Comparison of ENCODE assay signal across 8 mouse cellular contexts in the genomic region with DNA sequence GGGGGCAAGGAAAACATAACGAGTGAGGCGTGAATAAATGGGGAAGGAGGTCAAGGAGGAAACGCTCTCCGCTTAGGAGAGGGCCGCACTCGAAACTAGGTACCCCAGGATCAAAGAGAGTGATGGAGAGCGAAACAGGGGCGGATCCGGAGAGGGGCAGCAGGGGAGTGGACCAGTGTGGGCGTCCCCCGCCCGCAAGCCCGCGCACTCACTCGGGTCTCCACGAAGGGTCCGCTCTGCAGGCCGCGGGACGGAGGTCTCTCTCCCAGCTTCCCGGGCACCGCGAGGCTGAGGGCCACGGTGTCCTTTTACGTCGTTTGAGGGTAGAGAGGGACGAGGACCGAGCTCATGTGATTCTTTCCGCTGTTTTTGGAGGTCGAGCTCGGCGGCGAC. TPM values are rescaled to one million over a fixed set of nuclear protein-coding genes. Genes with fewer than 3 reads are reported as not detected.
DNase-seq lines count a peak whose midpoint lies in the region; ATAC-seq and TF ChIP-seq lines count a peak whose summit lies in the region.

No protein-coding gene starts in this region.

- peak overlapping the region; percentile 97 for H3K4me3 ChIP-seq in lung, embryonic 14.5 days (ENCODE audit: low read depth, low read length)
- peak overlapping the region; percentile 89 for H3K4me3 ChIP-seq in embryonic facial prominence, embryonic 13.5 days
- peak overlapping the region; percentile 94 for H3K4me3 ChIP-seq in hindbrain, embryonic 14.5 days (replicated peaks; ENCODE audit: low read length)
- H3K4me3 ChIP-seq in megakaryocyte, embryonic 14.5 days (replicated peaks): peak overlapping the region; percentile 100

- peaks cover 20% of the 10 kb centered on the region; the same call in 1 of the 2 replicates for H3K36me3 ChIP-seq in lung, embryonic 14.5 days (ENCODE audit: insufficient read depth)
- H3K36me3 ChIP-seq in embryonic facial prominence, embryonic 13.5 days: peaks cover 14% of the 10 kb centered on the region
- no peaks in the 10 kb centered on the region; the same call in 1 of the 2 replicates for H3K36me3 ChIP-seq in hindbrain, embryonic 14.5 days (replicated peaks; ENCODE audit: control insufficient read depth, insufficient read depth)
- H3K36me3 ChIP-seq in megakaryocyte, embryonic 14.5 days (replicated peaks; ENCODE audit: low read length): peaks cover 22% of the 10 kb centered on the region

- DNase-seq in lung, embryonic 14.5 days: peak; percentile 63
- DNase-seq in lung, postnatal 25 days (ENCODE audit: low spot score): no peak
- DNase-seq in hindbrain, embryonic 14.5 days (ENCODE audit: low spot score): no peak
- no peak for DNase-seq in gastrocnemius, postnatal 10 days
- DNase-seq in left cerebral cortex, adult 11 months (ENCODE audit: low spot score): no peak
- no peak for DNase-seq in frontal cortex, postnatal 14 days (ENCODE audit: low spot score in 2 of 2)

- H3K4me1 ChIP-seq in lung, embryonic 14.5 days (ENCODE audit: insufficient read depth): no peaks in the 10 kb centered on the region
- H3K4me1 ChIP-seq in embryonic facial prominence, embryonic 13.5 days: peaks cover 15% of the 10 kb centered on the region
- H3K4me1 ChIP-seq in hindbrain, embryonic 14.5 days (replicated peaks; ENCODE audit: control insufficient read depth, insufficient read depth, low read length): peaks cover 21% of the 10 kb centered on the region
- peaks cover 52% of the 10 kb centered on the region for H3K4me1 ChIP-seq in megakaryocyte, embryonic 14.5 days

- ATAC-seq in lung, embryonic 14.5 days (ENCODE audit: insufficient read depth): peak; percentile 16; the same call in 1 of the 2 replicates
- no peak for ATAC-seq in embryonic facial prominence, embryonic 13.5 days (ENCODE audit: insufficient number of reproducible peaks, insufficient read depth, low FRiP score, low TSS enrichment, low read depth)
- no peak for ATAC-seq in hindbrain, embryonic 14.5 days (ENCODE audit: low FRiP score)

- H3K9ac ChIP-seq in lung, embryonic 14.5 days: peak overlapping the region; percentile 88
- peak overlapping the region; percentile 94 for H3K9ac ChIP-seq in embryonic facial prominence, embryonic 13.5 days
- peak overlapping the region; percentile 86 for H3K9ac ChIP-seq in hindbrain, embryonic 14.5 days

- H3K4me2 ChIP-seq in lung, embryonic 14.5 days: peak overlapping the region; percentile 99
- H3K4me2 ChIP-seq in embryonic facial prominence, embryonic 13.5 days: peak overlapping the region; percentile 87
- peak overlapping the region; percentile 98 for H3K4me2 ChIP-seq in hindbrain, embryonic 14.5 days (replicated peaks)

- WGBS in lung, embryonic 14.5 days: under 1% methylated on average over 33 of the region's 33 CpGs
- WGBS in embryonic facial prominence, embryonic 13.5 days: under 1% methylated on average over 33 of the region's 33 CpGs
- 0% methylated on average over 33 of the region's 33 CpGs for WGBS in hindbrain, embryonic 14.5 days

- peak overlapping the region; percentile 97 for H3K27ac ChIP-seq in lung, embryonic 14.5 days (ENCODE audit: low read depth)
- peak overlapping the region; percentile 97 for H3K27ac ChIP-seq in embryonic facial prominence, embryonic 13.5 days
- peak overlapping the region; percentile 97 for H3K27ac ChIP-seq in hindbrain, embryonic 14.5 days

- no peak for TF ChIP-seq CTCF in lung, embryonic 14.5 days (IDR thresholded peaks at IDR 0.05; ENCODE audit: low read depth)

- no peaks in the 10 kb centered on the region for H3K9me3 ChIP-seq in lung, embryonic 14.5 days (ENCODE audit: low read depth, low read length)
- H3K9me3 ChIP-seq in embryonic facial prominence, embryonic 13.5 days: no peaks in the 10 kb centered on the region
- no peaks in the 10 kb centered on the region for H3K9me3 ChIP-seq in hindbrain, embryonic 14.5 days (ENCODE audit: control insufficient read depth, low read length)
- no peaks in the 10 kb centered on the region for H3K9me3 ChIP-seq in megakaryocyte, embryonic 14.5 days

- H3K27me3 ChIP-seq in lung, embryonic 14.5 days (ENCODE audit: insufficient read depth, low read length): no peaks in the 10 kb centered on the region
- H3K27me3 ChIP-seq in embryonic facial prominence, embryonic 13.5 days: no peaks in the 10 kb centered on the region
- H3K27me3 ChIP-seq in hindbrain, embryonic 14.5 days (ENCODE audit: control insufficient read depth, insufficient read depth, low read length): no peaks in the 10 kb centered on the region
- no peaks in the 10 kb centered on the region for H3K27me3 ChIP-seq in megakaryocyte, embryonic 14.5 days (replicated peaks)

RNA-seq across cellular contexts. Expression of gene Tob2, which starts 0.9 kb away (rescaled TPM):
- 23.3 and 24.2 TPM in 2 replicates for polyA plus RNA-seq in lung, embryonic 14.5 days (2014; fragmentation: Nextera tagmentation; extraction: Ambion mirVana)
- polyA plus RNA-seq in embryonic facial prominence, embryonic 13.5 days (2015; fragmentation: Nextera tagmentation; extraction: Ambion mirVana): 25.6 and 26.7 TPM in 2 replicates
- polyA plus RNA-seq in hindbrain, embryonic 14.5 days (2014; fragmentation: Nextera tagmentation; extraction: Ambion mirVana): 13.4 and 14.9 TPM in 2 replicates
- polyA plus RNA-seq in megakaryocyte, embryonic 14.5 days (2012; ENCODE audit: insufficient read depth, low replicate concordance): 16.1 and 26.6 TPM in 2 replicates
- 10 to 100 TPM; 38.1 to 80.4 TPM for total RNA-seq in gastrocnemius, postnatal 10 days (2021)

RNA-seq across cellular contexts. Expression of gene Phf5a, which starts 14.0 kb away (rescaled TPM):
- polyA plus RNA-seq in lung, embryonic 14.5 days (2014; fragmentation: Nextera tagmentation; extraction: Ambion mirVana): 211 and 220 TPM in 2 replicates
- 164 and 172 TPM in 2 replicates for polyA plus RNA-seq in embryonic facial prominence, embryonic 13.5 days (2015; fragmentation: Nextera tagmentation; extraction: Ambion mirVana)
- 117 and 130 TPM in 2 replicates for polyA plus RNA-seq in hindbrain, embryonic 14.5 days (2014; fragmentation: Nextera tagmentation; extraction: Ambion mirVana)
- polyA plus RNA-seq in megakaryocyte, embryonic 14.5 days (2012; ENCODE audit: insufficient read depth, low replicate concordance): 4.8 and 12.6 TPM in 2 replicates
- 10 to 100 TPM; 37.4 to 39.6 TPM for total RNA-seq in gastrocnemius, postnatal 10 days (2021)

RNA-seq across cellular contexts. Expression of gene Aco2, which starts 14.4 kb away (rescaled TPM):
- polyA plus RNA-seq in lung, embryonic 14.5 days (2014; fragmentation: Nextera tagmentation; extraction: Ambion mirVana): 149 and 152 TPM in 2 replicates
- 148 and 151 TPM in 2 replicates for polyA plus RNA-seq in embryonic facial prominence, embryonic 13.5 days (2015; fragmentation: Nextera tagmentation; extraction: Ambion mirVana)
- 252 and 281 TPM in 2 replicates for polyA plus RNA-seq in hindbrain, embryonic 14.5 days (2014; fragmentation: Nextera tagmentation; extraction: Ambion mirVana)
- 36.5 and 110 TPM in 2 replicates for polyA plus RNA-seq in megakaryocyte, embryonic 14.5 days (2012; ENCODE audit: insufficient read depth, low replicate concordance)
- total RNA-seq in gastrocnemius, postnatal 10 days (2021): 100 to 1,000 TPM; 789 to 874 TPM

RNA-seq across cellular contexts. Expression of gene Tef, which starts 55.5 kb away (rescaled TPM):
- 23.5 and 23.8 TPM in 2 replicates for polyA plus RNA-seq in lung, embryonic 14.5 days (2014; fragmentation: Nextera tagmentation; extraction: Ambion mirVana)
- 29.4 and 30.3 TPM in 2 replicates for polyA plus RNA-seq in embryonic facial prominence, embryonic 13.5 days (2015; fragmentation: Nextera tagmentation; extraction: Ambion mirVana)
- 16.8 and 18.7 TPM in 2 replicates for polyA plus RNA-seq in hindbrain, embryonic 14.5 days (2014; fragmentation: Nextera tagmentation; extraction: Ambion mirVana)
- polyA plus RNA-seq in megakaryocyte, embryonic 14.5 days (2012; ENCODE audit: insufficient read depth, low replicate concordance): 6.1 and 10.8 TPM in 2 replicates
- total RNA-seq in gastrocnemius, postnatal 10 days (2021): 100 to 1,000 TPM; 127 to 130 TPM
